Mouse (Mus musculus) cerebellum, adult 2 months (tissue): Measurements from ENCODE around the gene Nfkbid.

Source experiments
- CTCF ChIP-seq: fragments of 200-500 bp; IDR thresholded peaks from 2 replicates; pipeline ENCODE4 v1.5.1; 2011; ENCODE audit warnings: low read depth, mild to moderate bottlenecking, control low read depth, low read length, moderate library complexity, borderline replicate concordance; ENCODE audit not compliant: insufficient read depth
- POLR2A ChIP-seq: fragments of 200-500 bp; IDR thresholded peaks from 2 replicates; pipeline ENCODE4 v1.6.1; 2011; ENCODE audit warnings: low read length, control low read depth, borderline replicate concordance; ENCODE audit not compliant: insufficient read depth

GRCm38 (mm10) chr7:30459484-30459883 lies 38.0 kb downstream of the Nfkbid start:
- TF ChIP-seq CTCF (no peak), POLR2A (no peak)
